Mouse (Mus musculus) midbrain, embryonic 10.5 days (tissue): Measurements from ENCODE around the gene Fam186b. TPM values are rescaled to one million over a fixed set of nuclear protein-coding genes. Genes with fewer than 3 reads are reported as not detected.

Experiments used
- DNase-seq: peaks from one replicate; pipeline ENCODE4 v3.0.0-alpha.2; 2017; ENCODE audit warnings: low spot score
- H3K27ac ChIP-seq: fragments of 300-500 bp; sonication (generic); replicated peaks from 2 replicates; pipeline ENCODE4 v1.5.1; 2016; ENCODE audit warnings: mild to moderate bottlenecking
- H3K27me3 ChIP-seq: fragments of 300-500 bp; sonication (generic); 2 replicates; pipeline ENCODE4 v1.6.1; 2016; ENCODE audit warnings: low read depth, mild to moderate bottlenecking; ENCODE audit not compliant: poor library complexity, severe bottlenecking
- H3K36me3 ChIP-seq: fragments of 300-500 bp; sonication (generic); 2 replicates; pipeline ENCODE4 v1.6.1; 2016; ENCODE audit warnings: mild to moderate bottlenecking, moderate library complexity
- H3K4me1 ChIP-seq: fragments of 300-500 bp; sonication (generic); 2 replicates; pipeline ENCODE4 v1.6.1; 2016
- H3K4me3 ChIP-seq: fragments of 300-500 bp; sonication (generic); 2 replicates; pipeline ENCODE4 v1.5.1; 2016; ENCODE audit warnings: mild to moderate bottlenecking, moderate library complexity
- H3K9me3 ChIP-seq: fragments of 300-500 bp; sonication (generic); replicated peaks from 2 replicates; pipeline ENCODE4 v1.6.1; 2016; ENCODE audit warnings: mild to moderate bottlenecking
- WGBS: fragments of 180-500 bp; shearing (Covaris S2); methylation state at CpG from one replicate; pipeline ENCODE4 v1.1.7; 2016; 5-methylcytosine and 5-hydroxymethylcytosine counted together
- polyA plus RNA-seq: library from polyadenylated mRNA; unstranded; fragments of >200 nt; fragmentation: Nextera tagmentation; extraction: Ambion mirVana; gene quantifications from 2 replicates; pipeline ENCODE4 v1.2.1, GENCODE M21; 2016

Fam186b gene
- polyA plus RNA-seq, 1 experiment from 2014 or later: 0.11 TPM

DNA sequence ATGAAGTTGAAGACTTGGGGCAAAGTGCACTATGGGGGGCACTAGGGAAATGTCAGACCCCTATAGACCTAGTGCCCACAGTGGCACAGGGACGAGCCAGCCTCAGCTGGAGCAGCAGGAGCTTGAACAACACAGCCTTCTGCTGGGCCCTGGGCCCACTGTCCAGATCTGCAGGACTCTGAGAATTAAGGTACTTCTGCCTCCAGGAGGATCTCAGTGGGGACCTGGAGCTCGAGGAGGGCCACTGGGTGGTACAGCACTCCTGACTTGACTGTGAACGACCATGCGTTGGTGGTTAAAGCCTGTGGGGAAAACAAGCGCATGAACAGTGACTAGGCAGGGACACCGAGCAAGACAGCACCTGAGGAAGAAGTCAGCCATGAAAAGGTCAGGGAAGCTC lies 22.4 kb upstream of the Fam186b start:
- WGBS: 92% methylated on average over 6 of the region's 6 CpGs
- Histone ChIP-seq H3K27ac (no peak overlapping the region), H3K4me1 (no peaks in the 10 kb centered on the region), H3K27me3 (no peaks in the 10 kb centered on the region), H3K9me3 (no peaks in the 10 kb centered on the region), H3K4me3 (no peak overlapping the region), H3K36me3 (peaks cover 100% of the 10 kb centered on the region)
- no peak for DNase-seq

DNA sequence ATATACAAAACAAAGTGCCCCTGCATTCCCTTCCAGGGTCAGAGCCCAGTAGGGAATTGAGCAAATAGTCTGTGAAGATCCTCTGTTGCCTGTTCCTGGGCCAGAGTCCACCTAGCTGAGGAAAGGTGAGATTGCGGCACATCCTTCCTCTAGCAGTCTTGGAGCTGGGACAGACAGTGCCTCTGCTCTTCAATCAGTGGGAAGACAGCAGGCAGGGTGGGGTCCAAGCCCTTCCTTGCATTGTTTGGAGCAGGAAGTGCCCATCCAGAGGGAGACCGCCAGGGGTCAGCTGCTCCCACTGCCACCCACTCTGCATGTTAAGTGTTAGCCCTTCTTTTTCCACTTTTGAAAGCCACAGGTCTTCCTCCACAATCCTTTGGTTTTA lies 21.6 kb upstream of the Fam186b start:
- Histone ChIP-seq H3K4me1 (no peaks in the 10 kb centered on the region), H3K27me3 (no peaks in the 10 kb centered on the region), H3K27ac (peak overlapping the region; percentile 70), H3K4me3 (no peak overlapping the region), H3K36me3 (peaks cover 100% of the 10 kb centered on the region), H3K9me3 (no peaks in the 10 kb centered on the region)
- 74% methylated on average over 2 of the region's 2 CpGs for WGBS
- DNase-seq: no peak

DNA sequence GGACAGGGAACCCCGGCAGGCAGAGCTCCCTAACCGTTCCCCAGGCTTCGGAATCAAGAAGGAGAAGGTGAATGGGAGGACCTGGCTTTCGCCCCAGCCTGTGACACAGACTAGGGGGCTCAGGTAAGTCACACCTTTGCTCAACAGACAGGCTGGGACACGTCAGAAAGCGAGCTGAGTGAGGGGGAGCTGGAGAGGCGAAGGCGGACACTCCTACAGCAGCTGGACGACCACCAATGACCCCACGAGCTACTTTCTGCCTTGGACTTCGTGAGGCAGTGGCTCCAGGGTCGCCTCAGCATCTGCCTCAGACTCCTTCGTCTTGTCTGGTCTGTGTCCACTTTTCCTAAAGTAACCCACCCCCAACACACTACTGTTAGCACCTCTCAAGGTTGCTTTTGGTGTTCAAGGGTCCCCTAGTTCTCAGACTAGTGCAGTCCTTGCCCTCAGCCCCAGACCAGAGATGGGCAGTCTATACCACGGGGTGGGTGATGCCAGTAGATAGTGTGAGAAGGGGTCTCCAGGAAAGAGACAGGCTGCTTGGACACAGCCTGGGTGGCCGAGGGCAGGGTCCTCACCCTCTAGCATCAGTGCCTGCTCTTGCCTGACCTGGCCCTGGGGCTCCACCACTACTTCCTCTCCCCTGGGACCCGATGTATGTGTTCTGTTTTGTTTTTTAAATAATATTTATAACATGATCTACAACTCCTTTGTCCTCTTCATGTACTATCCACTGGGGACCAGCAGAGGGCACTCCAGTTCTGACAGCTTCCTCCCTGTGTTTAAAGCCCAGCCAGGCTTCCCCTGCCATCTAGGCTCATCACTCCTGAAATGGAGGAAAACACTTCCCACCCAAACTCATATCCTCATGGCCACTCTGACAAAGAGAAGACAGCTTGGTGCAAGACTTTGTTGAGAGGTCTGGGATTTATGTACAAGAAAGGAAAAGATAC lies 20.9 kb upstream of the Fam186b start:
- WGBS: 82% methylated on average over 16 of the region's 16 CpGs

DNA sequence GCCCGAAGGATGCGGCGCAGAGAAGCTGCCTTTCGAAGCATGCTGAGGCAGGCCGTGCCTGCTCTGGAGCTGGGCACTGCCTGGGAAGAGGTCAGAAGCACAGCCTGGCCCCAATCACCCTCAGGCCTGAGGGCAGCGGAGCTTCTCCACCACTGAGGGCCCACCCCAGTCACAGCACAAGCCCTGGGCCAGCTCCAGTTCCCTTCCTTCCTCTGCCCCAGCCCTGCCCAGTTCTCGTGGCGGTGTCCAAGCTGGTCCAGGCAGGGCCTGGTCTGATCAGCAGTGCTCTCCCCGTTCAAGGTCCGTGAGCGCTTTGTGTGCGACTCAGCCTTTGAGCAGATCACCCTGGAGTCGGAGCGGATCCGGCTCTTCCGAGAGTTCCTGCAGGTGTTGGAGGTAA lies 19.2 kb upstream of the Fam186b start:
- no peaks in the 10 kb centered on the region for H3K9me3 ChIP-seq
- no peaks in the 10 kb centered on the region for H3K27me3 ChIP-seq
- H3K27ac ChIP-seq: no peak overlapping the region
- 95% methylated on average over 16 of the region's 16 CpGs for WGBS
- H3K4me3 ChIP-seq: no peak overlapping the region
- DNase-seq: no peak
- peaks cover 100% of the 10 kb centered on the region for H3K36me3 ChIP-seq
- no peaks in the 10 kb centered on the region for H3K4me1 ChIP-seq

More for the DNA sequence above, 20.9 kb upstream of the Fam186b start:
- peak overlapping the region; percentile 70 for H3K27ac ChIP-seq
- peaks cover 100% of the 10 kb centered on the region for H3K36me3 ChIP-seq
- no peaks in the 10 kb centered on the region for H3K4me1 ChIP-seq
- DNase-seq: peak; percentile 66
- no peak overlapping the region for H3K4me3 ChIP-seq
- H3K27me3 ChIP-seq: no peaks in the 10 kb centered on the region
- H3K9me3 ChIP-seq: no peaks in the 10 kb centered on the region

DNA sequence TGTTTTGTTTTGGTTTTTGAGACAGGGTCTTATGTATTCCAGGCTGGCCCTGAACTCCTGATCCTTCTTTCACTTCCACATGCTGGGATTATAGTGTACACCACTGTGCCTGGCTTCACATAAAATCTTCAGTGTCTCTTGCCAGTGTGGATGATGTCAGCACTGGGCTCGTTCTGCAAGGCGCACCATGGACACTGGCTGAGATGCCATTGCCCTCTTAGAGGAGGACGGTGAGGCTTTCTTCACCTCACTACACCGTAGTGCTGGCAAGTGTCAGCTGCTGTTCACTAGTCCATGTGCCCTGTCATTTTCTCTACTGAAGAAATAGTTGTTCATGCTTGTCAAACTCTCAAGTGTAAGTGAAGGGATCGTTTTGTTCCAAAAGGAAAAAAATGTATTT lies 14.9 kb upstream of the Fam186b start:
- H3K9me3 ChIP-seq: no peaks in the 10 kb centered on the region
- 95% methylated on average over 5 of the region's 5 CpGs for WGBS
- no peak for DNase-seq
- H3K27ac ChIP-seq: no peak overlapping the region
- no peak overlapping the region for H3K4me3 ChIP-seq
- no peaks in the 10 kb centered on the region for H3K27me3 ChIP-seq
- H3K4me1 ChIP-seq: no peaks in the 10 kb centered on the region
- H3K36me3 ChIP-seq: peaks cover 100% of the 10 kb centered on the region

DNA sequence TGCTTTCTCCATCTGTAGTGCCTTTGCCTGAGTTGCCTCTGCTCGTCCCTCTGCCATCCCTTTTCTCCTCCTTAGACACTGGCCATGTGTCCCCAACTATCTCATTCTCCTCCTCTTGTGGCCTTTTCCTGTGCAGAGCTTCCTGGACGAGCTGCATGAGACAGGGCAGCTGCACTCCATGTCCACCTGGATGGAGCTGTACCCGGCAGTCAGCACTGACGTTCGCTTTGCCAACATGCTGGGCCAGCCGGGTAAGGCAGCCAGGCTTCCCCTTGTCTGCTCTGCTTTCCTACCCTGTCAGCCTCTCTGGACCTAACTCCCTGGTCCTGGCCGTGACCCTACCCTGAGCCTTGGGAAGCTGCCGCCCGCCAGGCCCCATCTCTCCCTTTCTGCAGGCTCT lies 13.9 kb upstream of the Fam186b start:
- Histone ChIP-seq H3K4me3 (no peak overlapping the region), H3K36me3 (peaks cover 100% of the 10 kb centered on the region), H3K9me3 (no peaks in the 10 kb centered on the region), H3K4me1 (no peaks in the 10 kb centered on the region), H3K27ac (no peak overlapping the region), H3K27me3 (no peaks in the 10 kb centered on the region)
- no peak for DNase-seq
- 90% methylated on average over 9 of the region's 9 CpGs for WGBS

DNA sequence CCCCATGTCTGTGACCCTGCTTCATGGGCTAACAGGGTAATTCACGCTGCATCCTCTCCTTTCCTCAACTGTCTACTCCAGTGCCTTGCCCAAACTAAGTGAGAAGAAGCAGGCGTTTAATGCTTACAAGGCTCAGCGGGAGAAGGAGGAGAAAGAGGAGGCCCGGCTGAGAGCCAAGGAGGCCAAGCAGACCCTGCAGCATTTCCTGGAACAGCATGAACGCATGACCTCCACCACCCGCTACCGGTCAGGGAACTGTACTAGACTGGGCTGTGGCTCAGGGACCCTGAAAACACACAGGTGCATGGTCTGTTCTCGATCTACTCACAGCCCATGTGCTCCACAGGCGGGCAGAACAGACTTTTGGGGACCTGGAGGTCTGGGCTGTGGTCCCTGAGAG lies 11.8 kb upstream of the Fam186b start:
- H3K27me3 ChIP-seq: no peaks in the 10 kb centered on the region
- H3K36me3 ChIP-seq: peaks cover 96% of the 10 kb centered on the region
- no peak overlapping the region for H3K27ac ChIP-seq
- no peaks in the 10 kb centered on the region for H3K4me1 ChIP-seq
- no peak overlapping the region for H3K4me3 ChIP-seq
- WGBS: 89% methylated on average over 9 of the region's 9 CpGs
- H3K9me3 ChIP-seq: no peaks in the 10 kb centered on the region
- no peak for DNase-seq

DNA sequence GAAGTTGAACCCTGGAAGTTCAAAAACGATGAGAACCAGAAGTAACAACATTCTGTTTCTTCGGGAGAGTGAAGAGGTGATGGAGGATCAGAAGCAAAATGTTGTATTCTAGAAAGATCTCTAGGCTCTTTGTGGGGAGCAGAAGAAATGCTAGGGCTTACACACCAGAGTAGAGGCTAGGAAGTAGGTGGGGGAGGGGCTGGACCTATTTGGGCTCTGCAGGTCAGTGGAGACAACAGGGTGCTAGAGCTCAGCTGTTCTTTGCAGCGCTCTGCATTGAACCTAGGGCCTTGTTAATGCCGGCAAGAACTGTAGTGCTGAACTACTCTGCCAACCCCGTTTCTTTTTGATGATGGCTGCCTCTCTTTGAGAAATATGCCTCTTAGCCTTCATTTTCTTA lies 525 bp upstream of the Fam186b start:
- Histone ChIP-seq H3K27ac (no peak overlapping the region; the same call in 1 of the 2 replicates), H3K36me3 (peaks cover 12% of the 10 kb centered on the region; the same call in 1 of the 2 replicates), H3K9me3 (no peaks in the 10 kb centered on the region), H3K4me3 (peak overlapping the region; percentile 77), H3K4me1 (peaks cover 25% of the 10 kb centered on the region), H3K27me3 (no peaks in the 10 kb centered on the region)
- WGBS: 44% methylated on average over 5 of the region's 5 CpGs
- no peak for DNase-seq

DNA sequence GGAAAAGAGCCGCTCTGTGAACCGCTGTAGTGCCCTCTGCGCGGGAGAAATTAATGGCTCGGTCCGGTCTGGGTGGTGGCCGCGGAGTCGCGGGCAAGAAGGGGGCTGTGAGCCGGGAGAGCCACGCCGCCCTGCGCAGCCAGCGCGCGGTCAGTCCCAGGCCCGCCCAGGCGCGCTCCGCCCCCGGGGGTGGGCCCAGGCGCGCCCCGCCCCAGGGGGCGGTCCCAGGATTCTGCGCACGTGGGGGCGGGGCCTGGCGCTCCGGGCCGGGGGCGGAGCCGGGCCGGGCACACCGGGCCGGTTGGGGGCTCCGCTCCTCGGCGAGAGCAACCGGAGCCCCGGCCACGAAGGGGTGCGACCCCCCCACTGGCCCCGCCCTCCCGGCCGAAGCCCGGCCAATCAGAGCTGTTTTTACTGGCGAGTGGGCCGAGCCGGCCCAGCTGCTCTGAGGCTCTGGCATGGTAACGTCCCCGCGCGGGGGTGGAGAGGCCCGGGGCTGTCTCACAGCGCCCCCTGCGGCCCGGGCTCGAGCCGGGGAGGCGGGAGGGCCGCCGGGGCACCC lies 794 bp downstream of the Fam186b start, which contains the start of gene Prpf40b:
Gene Prpf40b, plus strand, starts transcription at position 275 of the 562 bp plus-strand sequence.
- Histone ChIP-seq H3K27me3 (no peaks in the 10 kb centered on the region), H3K36me3 (peaks cover 5% of the 10 kb centered on the region; the same call in 1 of the 2 replicates), H3K27ac (peak within 1 kb of the TSS; percentile 93), H3K4me3 (peak within 1 kb of the TSS; percentile 77), H3K9me3 (no peaks in the 10 kb centered on the region), H3K4me1 (peaks cover 25% of the 10 kb centered on the region)
- DNase-seq: peak; percentile 94
- WGBS: under 1% methylated on average over 63 of the region's 64 CpGs

DNA sequence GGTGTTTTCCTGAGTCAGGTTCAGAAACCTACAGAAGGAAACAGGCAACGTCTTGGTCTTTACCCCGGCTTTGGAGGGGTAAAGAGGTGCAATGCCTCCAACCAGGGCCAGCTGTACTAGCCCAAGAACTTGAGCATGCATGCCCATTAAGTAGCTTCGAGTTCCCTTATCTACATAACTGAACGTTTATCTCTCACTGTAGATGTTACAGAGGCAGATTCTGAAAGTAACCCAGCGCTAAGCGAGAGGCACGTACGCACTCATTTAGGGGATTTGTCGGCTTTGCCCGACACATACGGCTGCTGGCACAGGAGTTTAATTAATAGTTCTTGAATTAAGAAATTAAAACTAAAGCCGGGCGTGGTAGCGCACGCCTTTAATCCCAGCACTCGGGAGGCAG lies 1.4 kb downstream of the Fam186b start:
- 43% methylated on average over 16 of the region's 16 CpGs for WGBS
- Histone ChIP-seq H3K4me3 (peak overlapping the region; percentile 77), H3K27ac (peak overlapping the region; percentile 93), H3K9me3 (no peaks in the 10 kb centered on the region), H3K36me3 (0 out of 2 replicates have a peak, but pooled peaks cover 3% of the 10 kb centered on the region), H3K4me1 (peaks cover 25% of the 10 kb centered on the region), H3K27me3 (no peaks in the 10 kb centered on the region)
- no peak for DNase-seq

DNA sequence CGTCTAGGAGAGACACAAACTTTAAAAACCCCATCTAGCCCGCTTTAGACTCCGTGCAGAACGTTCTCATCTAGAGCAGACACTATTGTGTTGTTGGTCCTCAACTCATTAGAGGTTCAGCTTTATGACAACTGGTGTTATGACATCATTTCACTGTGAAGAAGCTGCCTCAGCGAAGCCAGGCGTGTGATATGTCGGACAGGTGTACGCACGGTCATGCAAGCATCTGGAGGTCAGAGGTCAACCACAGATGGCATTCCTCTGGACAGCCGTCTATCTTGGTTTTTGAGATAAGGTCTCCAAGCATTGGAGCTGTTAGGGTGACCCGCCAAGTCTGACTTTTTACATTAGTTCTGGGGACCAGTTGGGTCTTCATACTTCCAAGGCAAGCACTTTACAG lies 5.1 kb downstream of the Fam186b start:
- H3K9me3 ChIP-seq: no peaks in the 10 kb centered on the region
- no peak for DNase-seq
- WGBS: 94% methylated on average over 11 of the region's 11 CpGs
- peaks cover 9% of the 10 kb centered on the region for H3K4me1 ChIP-seq
- no peaks in the 10 kb centered on the region for H3K36me3 ChIP-seq
- no peak overlapping the region for H3K27ac ChIP-seq
- H3K4me3 ChIP-seq: no peak overlapping the region
- H3K27me3 ChIP-seq: no peaks in the 10 kb centered on the region

DNA sequence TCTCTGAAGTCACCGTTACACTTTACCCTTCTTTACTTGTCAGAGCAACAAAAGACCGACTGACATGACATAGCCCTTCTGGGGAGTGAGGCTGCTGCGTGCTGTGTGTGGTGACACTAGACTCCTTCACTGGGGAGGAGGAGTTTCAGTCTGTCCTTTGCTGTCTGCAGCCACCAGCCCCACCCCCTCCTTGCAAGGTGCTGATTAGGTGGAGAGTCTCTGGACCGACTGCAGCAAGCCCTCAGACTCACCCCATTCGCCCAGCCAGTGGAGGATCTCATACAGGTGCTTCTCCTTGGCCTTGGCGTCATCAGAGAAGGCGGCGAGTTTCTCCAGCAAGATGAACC lies 10.5 kb downstream of the Fam186b start:
- Histone ChIP-seq H3K36me3 (no peaks in the 10 kb centered on the region), H3K4me3 (no peak overlapping the region), H3K27ac (no peak overlapping the region), H3K27me3 (no peaks in the 10 kb centered on the region), H3K9me3 (no peaks in the 10 kb centered on the region), H3K4me1 (peaks cover 9% of the 10 kb centered on the region)
- no peak for DNase-seq
- WGBS: 60% methylated on average over 8 of the region's 8 CpGs

DNA sequence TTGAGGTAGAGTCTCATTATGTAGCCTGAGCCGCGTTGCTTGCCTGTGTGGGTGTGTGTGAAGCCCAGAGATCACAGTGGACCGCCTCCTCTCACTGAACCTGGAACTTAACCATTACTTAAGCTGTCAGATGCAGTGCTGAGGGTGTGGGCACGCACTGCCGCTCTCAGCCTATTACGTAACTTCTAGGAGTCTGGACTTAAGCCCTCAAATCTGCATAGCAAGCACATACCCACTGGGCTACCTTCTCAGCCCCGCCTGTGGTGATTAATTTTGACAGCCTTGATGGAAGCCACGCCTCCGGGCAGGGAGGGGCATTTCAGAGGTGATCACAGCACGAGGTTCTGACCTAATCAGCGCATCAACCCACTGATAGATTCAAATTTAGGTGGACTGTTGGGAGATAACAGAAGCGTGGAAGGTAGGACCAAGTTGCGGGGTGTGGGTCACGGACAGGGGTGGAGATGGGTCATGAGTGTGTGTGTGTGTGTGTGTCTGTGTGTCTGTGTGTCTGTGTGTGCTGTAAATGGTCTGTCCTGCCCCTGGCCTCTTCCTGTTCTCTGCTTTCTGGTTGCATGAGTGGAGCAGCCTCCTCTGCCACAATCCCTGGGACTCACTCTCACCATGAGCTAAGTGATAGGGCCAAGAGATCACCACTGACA lies 11.0 kb downstream of the Fam186b start:
- H3K9me3 ChIP-seq: no peaks in the 10 kb centered on the region
- H3K4me1 ChIP-seq: peaks cover 9% of the 10 kb centered on the region
- no peaks in the 10 kb centered on the region for H3K36me3 ChIP-seq
- H3K27ac ChIP-seq: no peak overlapping the region
- 56% methylated on average over 14 of the region's 14 CpGs for WGBS
- DNase-seq: no peak
- H3K4me3 ChIP-seq: no peak overlapping the region
- H3K27me3 ChIP-seq: no peaks in the 10 kb centered on the region
